Mouse (Mus musculus): ENCODE measurements around the gene Gstt2.

GRCm38 (mm10) chr10:75852539-75853125 is 15.4 kb upstream of the Gstt2 start:
- TF ChIP-seq CTCF (IDR thresholded peaks at IDR 0.05; ENCODE audit: low read depth): no peak
- TF ChIP-seq EP300 (IDR thresholded peaks at IDR 0.05; ENCODE audit: low read depth): no peak

Data from liver, embryonic 14.5 days (tissue).